Mouse (Mus musculus) myocyte (in vitro differentiated cells): ENCODE measurements around the gene B3gnt3. TPM values are rescaled to one million over a fixed set of nuclear protein-coding genes. Genes with fewer than 3 reads are reported as not detected.
"Not testable (repeated sequence)": the region's sequence is repeated elsewhere in the genome, so short reads cannot be mapped to it uniquely, and the experiment has no call there.

Experiments
- H3K27me3 ChIP-seq: one replicate; pipeline ENCODE4 v1.6.1; 2011; ENCODE audit not compliant: control insufficient read depth, insufficient read depth, insufficient read length
- H3K36me3 ChIP-seq: one replicate; pipeline ENCODE4 v1.6.1; 2011; ENCODE audit not compliant: control insufficient read depth, insufficient read depth
- H3K4me2 ChIP-seq: one replicate; pipeline ENCODE4 v1.6.1; 2011; ENCODE audit warnings: low read depth, control low read depth
- H3K4me3 ChIP-seq: one replicate; pipeline ENCODE4 v1.5.1; 2011; ENCODE audit warnings: mild to moderate bottlenecking, control low read depth, moderate library complexity
- H3K79me2 ChIP-seq: one replicate; pipeline ENCODE4 v1.6.1; 2011; ENCODE audit not compliant: control insufficient read depth, insufficient read depth
- H3ac ChIP-seq: one replicate; pipeline ENCODE4 v1.6.1; 2011; ENCODE audit not compliant: control insufficient read depth, insufficient read length
- CEBPB ChIP-seq: IDR thresholded peaks from 2 replicates; pipeline ENCODE4 v1.6.1; 2011; ENCODE audit warnings: mild to moderate bottlenecking, moderate library complexity; ENCODE audit not compliant: poor library complexity, insufficient read depth, severe bottlenecking
- E2F4 ChIP-seq: IDR thresholded peaks from one replicate; pipeline ENCODE4 v1.6.1; 2011; ENCODE audit warnings: mild to moderate bottlenecking, control low read depth, moderate library complexity; ENCODE audit not compliant: insufficient read depth
- MAX ChIP-seq: IDR thresholded peaks from one replicate; pipeline ENCODE4 v1.6.1; 2011; ENCODE audit warnings: low read depth, mild to moderate bottlenecking, control low read depth
- MYOD1 ChIP-seq, 3 experiments: IDR thresholded peaks; one replicate each; pipeline ENCODE4 v1.6.1; 2011; ENCODE audit warnings: control low read depth in 2 of 3, low read depth in 2 of 3, mild to moderate bottlenecking in 2 of 3, moderate library complexity in 1 of 3; ENCODE audit not compliant: insufficient read length in 2 of 3, control insufficient read depth in 1 of 3
- MYOG ChIP-seq, 3 experiments: IDR thresholded peaks; one replicate each; pipeline ENCODE4 v1.6.1; 2011; ENCODE audit warnings: control low read depth in 2 of 3, low read depth in 2 of 3, mild to moderate bottlenecking in 2 of 3; ENCODE audit not compliant: insufficient read length in 2 of 3, control insufficient read depth in 1 of 3, insufficient read depth in 1 of 3
- POLR2A ChIP-seq: IDR thresholded peaks from one replicate; pipeline ENCODE4 v1.6.1; 2011; ENCODE audit warnings: low read depth, mild to moderate bottlenecking, control low read depth, moderate library complexity; ENCODE audit not compliant: insufficient read length
- POLR2AphosphoS2 ChIP-seq: IDR thresholded peaks from one replicate; pipeline ENCODE4 v1.6.1; 2011; ENCODE audit warnings: low read depth, control low read depth; ENCODE audit not compliant: insufficient read length
- REST ChIP-seq: IDR thresholded peaks from one replicate; pipeline ENCODE4 v1.6.1; 2011; ENCODE audit warnings: mild to moderate bottlenecking, control low read depth, moderate library complexity; ENCODE audit not compliant: insufficient read depth, insufficient read length
- SRF ChIP-seq: IDR thresholded peaks from one replicate; pipeline ENCODE4 v1.6.1; 2011; ENCODE audit warnings: low read depth; ENCODE audit not compliant: control insufficient read depth, insufficient read length
- TCF12 ChIP-seq: IDR thresholded peaks from one replicate; pipeline ENCODE4 v1.6.1; 2011; ENCODE audit warnings: mild to moderate bottlenecking, control low read depth; ENCODE audit not compliant: poor library complexity, insufficient read depth, severe bottlenecking
- TCF3 ChIP-seq: IDR thresholded peaks from one replicate; pipeline ENCODE4 v1.6.1; 2011; ENCODE audit warnings: low read depth, control low read depth; ENCODE audit not compliant: insufficient read length
- USF1 ChIP-seq: IDR thresholded peaks from one replicate; pipeline ENCODE4 v1.6.1; 2011; ENCODE audit warnings: low read depth, mild to moderate bottlenecking, control low read depth, moderate library complexity
- polyA plus RNA-seq: library from polyadenylated mRNA; unstranded; fragments of >200 nt; fragmentation: generic; extraction: Trizol; gene quantifications from one replicate; pipeline ENCODE4 v1.2.1, GENCODE M21; 2012; ENCODE audit warnings: missing spikeins

B3gnt3 gene
- polyA plus RNA-seq, 1 experiment, result 0.01 TPM

- Histone ChIP-seq H3K4me3 (no peak overlapping the region), H3K36me3 (no peaks in the 10 kb centered on the region), H3ac (no peak overlapping the region), H3K27me3 (peaks cover 35% of the 10 kb centered on the region), H3K79me2 (no peaks in the 10 kb centered on the region), H3K4me2 (no peak overlapping the region)
- no peak for TF ChIP-seq POLR2AphosphoS2
- TF ChIP-seq TCF3, result no peak
- no peak for TF ChIP-seq CEBPB
- TF ChIP-seq MAX, result no peak
- no peak for TF ChIP-seq POLR2A
- TF ChIP-seq SRF, result no peak
- no peak for TF ChIP-seq MYOD1 (IDR thresholded peaks at IDR 0.05; ENCODE audit: control insufficient read depth in 1 of 3, insufficient read length in 2 of 3, low read depth in 2 of 3)
- TF ChIP-seq REST, result no peak
- no peak for TF ChIP-seq E2F4
- no peak for TF ChIP-seq TCF12
- no peak for TF ChIP-seq USF1
- no peak for TF ChIP-seq MYOG (IDR thresholded peaks at IDR 0.05; ENCODE audit: control insufficient read depth in 1 of 3, insufficient read depth in 1 of 3, insufficient read length in 2 of 3, low read depth in 2 of 3)
Observed at GRCm38 (mm10) chr8:71711574-71711973, 10.0 kb upstream of the B3gnt3 start.

DNA sequence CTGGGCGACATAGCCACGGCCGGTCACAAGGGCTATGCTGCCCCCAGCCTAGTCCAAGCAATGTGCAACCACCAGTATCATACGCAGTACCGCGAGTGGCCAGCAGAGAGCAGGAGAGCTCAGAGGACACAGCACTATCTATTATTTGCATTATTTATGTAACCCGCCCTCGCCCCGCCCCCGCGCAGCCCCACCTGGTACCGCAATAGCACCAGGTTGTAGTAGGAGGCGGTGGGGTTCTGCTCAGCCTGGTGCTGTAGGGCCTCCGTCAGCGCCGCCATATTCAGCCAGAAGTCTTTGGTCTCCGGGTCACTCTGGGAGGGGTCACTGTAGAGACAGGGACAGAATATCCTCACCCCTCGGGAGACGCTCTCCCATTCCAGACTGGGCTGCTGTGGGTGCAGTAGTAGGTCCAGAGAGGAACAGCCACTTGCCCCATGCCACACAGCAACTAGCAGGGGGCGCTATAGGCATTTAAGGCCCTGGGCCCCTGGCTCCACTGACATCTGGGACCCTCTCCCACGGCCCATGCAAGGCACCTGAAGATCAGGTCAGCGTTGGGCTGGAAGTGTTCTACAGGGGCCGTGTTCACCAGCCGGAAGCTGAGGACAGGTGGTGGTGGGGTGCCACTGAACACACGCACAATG is 8.3 kb upstream of the B3gnt3 start:
- H3K79me2 ChIP-seq, result no peaks in the 10 kb centered on the region
- peaks cover 24% of the 10 kb centered on the region for H3K27me3 ChIP-seq
- no peak overlapping the region for H3K4me3 ChIP-seq
- H3K36me3 ChIP-seq, result no peaks in the 10 kb centered on the region
- no peak for TF ChIP-seq TCF12
- TF ChIP-seq E2F4, result no peak
- TF ChIP-seq CEBPB, result no peak
- TF ChIP-seq USF1, result no peak
- no peak for TF ChIP-seq POLR2AphosphoS2
- TF ChIP-seq MYOD1 (IDR thresholded peaks at IDR 0.05; ENCODE audit: control insufficient read depth in 1 of 3, insufficient read length in 2 of 3, low read depth in 2 of 3), result no peak
- no peak for TF ChIP-seq MAX
- no peak for TF ChIP-seq SRF
- no peak for TF ChIP-seq REST
- TF ChIP-seq POLR2A, result no peak
- no peak for TF ChIP-seq MYOG (IDR thresholded peaks at IDR 0.05; ENCODE audit: control insufficient read depth in 1 of 3, insufficient read depth in 1 of 3, insufficient read length in 2 of 3, low read depth in 2 of 3)
- TF ChIP-seq TCF3, result no peak
- no peak overlapping the region for H3K4me2 ChIP-seq
- no peak overlapping the region for H3ac ChIP-seq

GRCm38 (mm10) chr8:71709134-71709799 is 7.7 kb upstream of the B3gnt3 start:
- TF ChIP-seq POLR2A (no peak), MYOG (IDR thresholded peaks at IDR 0.05; ENCODE audit: control insufficient read depth in 1 of 3, insufficient read depth in 1 of 3, insufficient read length in 2 of 3, low read depth in 2 of 3) (no peak), MYOD1 (IDR thresholded peaks at IDR 0.05; ENCODE audit: control insufficient read depth in 1 of 3, insufficient read length in 2 of 3, low read depth in 2 of 3) (no peak), TCF12 (no peak), POLR2AphosphoS2 (no peak), MAX (no peak), SRF (no peak), REST (no peak), E2F4 (no peak)
- Histone ChIP-seq H3K4me3 (no peak overlapping the region), H3K4me2 (no peak overlapping the region), H3ac (no peak overlapping the region), H3K36me3 (no peaks in the 10 kb centered on the region), H3K27me3 (peaks cover 24% of the 10 kb centered on the region), H3K79me2 (no peaks in the 10 kb centered on the region)

DNA sequence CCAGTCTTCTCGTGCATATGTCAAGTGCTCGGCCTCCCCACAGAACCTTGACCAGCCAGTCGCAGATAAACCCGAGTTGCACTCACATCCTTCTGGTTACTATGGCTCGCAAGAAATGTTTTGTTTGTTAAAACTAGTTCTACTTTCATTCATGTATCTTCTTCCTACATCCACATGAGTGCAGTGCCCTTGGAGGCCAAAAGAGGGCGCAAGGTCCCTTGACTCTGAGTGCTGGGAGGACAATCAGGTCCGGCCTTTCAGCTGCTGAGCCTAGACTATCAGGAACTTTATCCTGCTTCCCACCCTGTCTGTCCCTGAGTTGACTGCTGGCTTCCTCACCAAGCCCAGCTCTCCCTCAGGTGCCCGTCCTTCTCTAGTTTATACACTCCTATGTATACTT is 6.3 kb upstream of the B3gnt3 start:
- peaks cover 24% of the 10 kb centered on the region for H3K27me3 ChIP-seq
- TF ChIP-seq MYOG (IDR thresholded peaks at IDR 0.05; ENCODE audit: control insufficient read depth in 1 of 3, insufficient read depth in 1 of 3, insufficient read length in 2 of 3, low read depth in 2 of 3) (no peak), E2F4 (no peak), MYOD1 (IDR thresholded peaks at IDR 0.05; ENCODE audit: control insufficient read depth in 1 of 3, insufficient read length in 2 of 3, low read depth in 2 of 3) (no peak), REST (no peak), POLR2A (no peak)
- no peaks in the 10 kb centered on the region for H3K36me3 ChIP-seq
- no peak overlapping the region for H3K4me2 ChIP-seq
- no peak overlapping the region for H3K4me3 ChIP-seq
- H3ac ChIP-seq, result no peak overlapping the region
- no peaks in the 10 kb centered on the region for H3K79me2 ChIP-seq

- H3K27me3 ChIP-seq, H3ac ChIP-seq, H3K36me3 ChIP-seq, H3K4me3 ChIP-seq, H3K79me2 ChIP-seq, H3K4me2 ChIP-seq: not testable (repeated sequence)
Observed at GRCm38 (mm10) chr8:71703400-71703799, 1.8 kb upstream of the B3gnt3 start.
